Mouse (Mus musculus): ENCODE data around the gene Ppp1r15b. TPM values are rescaled to one million over a fixed set of nuclear protein-coding genes. Genes with fewer than 3 reads are reported as not detected.

Gene Ppp1r15b
- total RNA-seq (2021): 10 to 100 TPM; 41.7 to 42.4 TPM

DNA sequence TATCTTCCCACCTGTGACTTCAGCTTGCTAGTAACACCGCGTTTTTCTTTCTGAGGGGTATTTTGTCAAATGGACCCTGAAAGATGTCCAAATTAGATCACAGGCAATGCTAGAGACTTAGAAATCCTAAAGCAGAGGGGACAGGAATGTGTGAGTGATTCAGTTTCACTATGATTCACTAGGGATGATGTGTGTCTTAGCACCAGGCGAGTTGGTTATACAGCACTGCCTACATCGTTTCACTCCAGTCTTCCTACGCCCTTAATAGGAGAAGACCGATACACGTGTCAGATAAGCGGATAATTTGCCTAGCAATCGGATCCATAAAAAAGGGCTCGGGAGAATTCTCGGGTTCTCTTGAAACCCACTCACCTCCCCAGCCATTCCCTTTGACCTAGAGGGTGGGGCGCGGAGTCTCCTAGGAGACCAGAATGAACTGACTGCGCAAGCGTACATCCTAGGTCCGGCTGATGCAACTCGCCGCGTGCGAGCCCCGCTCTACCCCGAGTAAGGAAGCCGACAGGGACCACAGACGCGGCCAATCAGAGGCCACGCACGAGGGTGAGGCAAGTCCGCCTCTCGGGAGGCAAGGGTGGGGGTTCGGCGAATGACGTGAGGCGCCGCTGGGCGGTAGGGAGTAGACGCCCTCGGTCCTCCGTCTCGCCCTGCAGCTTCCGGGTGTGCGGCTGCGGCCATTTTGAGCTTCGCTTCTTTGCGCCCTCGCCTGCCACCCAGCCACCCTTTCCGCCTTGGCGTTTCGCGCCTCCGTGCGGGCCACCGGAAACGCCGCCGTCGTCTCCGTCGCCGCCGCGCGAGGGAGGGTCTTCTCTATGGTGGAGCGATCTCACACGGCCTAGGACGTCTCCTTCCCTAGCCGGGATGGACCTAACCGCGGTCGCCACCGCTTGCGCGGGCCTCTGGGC is at the start of gene Ppp1r15b:
Ppp1r15b (plus strand) TSS at position 506 of the 923 bp plus-strand sequence.
- peak; percentile 100 for DNase-seq (ENCODE audit: low spot score in 2 of 2)
- intact Hi-C loops (cut with DNase I): loop anchor here (10.0 kb wide), 1 partner anchor 484 kb away; the partner anchor contains the start of gene Snrpe

- no peak for DNase-seq (ENCODE audit: low spot score in 2 of 2)
- intact Hi-C loops (cut with DNase I): no loop called here
Observed at GRCm38 (mm10) chr1:133083003-133083546, 47.9 kb upstream of the Ppp1r15b start.

DNA sequence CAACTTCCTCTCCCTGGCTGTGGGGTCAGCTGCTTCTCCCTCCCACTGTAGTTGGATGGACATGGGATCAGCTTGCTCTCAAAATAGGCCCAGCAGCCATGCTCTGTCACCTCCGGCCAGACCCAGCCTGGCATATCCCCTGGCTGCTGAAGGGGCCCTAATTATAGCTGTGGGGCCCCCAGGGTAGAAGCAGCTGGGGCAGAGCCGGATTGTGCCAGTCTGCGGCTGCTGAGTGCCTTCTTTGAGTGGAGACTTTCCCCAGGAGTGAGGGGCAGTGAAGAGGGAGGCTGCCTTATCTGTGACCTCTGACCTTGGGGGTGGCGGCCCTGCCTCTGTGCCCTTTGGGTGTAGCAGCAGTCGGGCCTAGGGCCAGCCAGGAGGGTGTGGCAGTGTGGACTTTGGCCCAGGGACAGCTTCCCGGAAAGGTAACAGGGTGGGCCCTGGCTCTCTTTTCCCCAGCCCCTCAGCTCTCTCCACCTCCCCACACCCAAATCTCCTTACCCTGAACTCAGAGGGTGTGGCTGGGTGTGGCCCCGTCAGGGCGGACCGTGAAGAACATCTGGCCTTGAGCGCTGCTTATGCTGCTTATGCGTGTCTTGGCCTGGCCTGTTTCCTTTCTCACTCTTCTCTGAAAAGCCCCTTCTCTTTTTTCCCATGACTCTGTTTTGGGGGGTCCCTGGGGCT is 46.9 kb upstream of the Ppp1r15b start:
- intact Hi-C loops (cut with DNase I): no loop called here
- DNase-seq (ENCODE audit: low spot score in 2 of 2): no peak

DNA sequence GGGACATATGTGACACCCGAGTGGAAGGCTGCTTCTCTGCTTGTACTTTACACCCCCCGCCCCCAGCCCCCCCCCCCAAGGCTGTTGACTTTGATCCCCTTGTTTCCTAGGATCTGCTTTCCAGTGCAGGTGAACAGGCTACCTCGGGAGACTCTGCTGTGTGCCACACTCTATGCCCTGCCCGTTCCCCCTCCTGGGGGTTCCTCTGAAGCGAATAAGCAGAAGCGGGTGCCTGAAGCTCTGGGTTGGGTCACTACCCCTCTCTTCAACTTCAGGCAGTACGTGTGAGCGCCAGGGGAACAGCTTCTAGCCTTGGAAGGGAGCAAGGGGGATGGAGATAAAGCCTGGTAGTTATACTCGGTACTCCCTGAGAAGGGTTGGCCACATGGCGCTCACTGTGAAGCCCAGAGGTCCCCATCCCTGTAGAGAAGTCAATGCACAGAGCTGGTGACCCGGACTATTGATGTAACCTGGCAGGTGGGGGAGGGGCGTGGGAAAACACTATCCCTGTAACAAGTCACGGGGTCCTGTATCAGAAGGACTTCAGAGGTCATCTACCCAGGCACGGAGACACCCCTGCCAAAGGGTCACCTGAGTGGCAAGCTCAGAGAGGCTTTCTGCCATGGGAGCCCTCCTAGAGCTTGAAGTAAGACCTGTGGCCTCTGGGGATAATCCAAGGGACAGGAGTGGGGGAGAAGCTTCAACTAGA is 46.1 kb upstream of the Ppp1r15b start:
- intact Hi-C loops (cut with DNase I): loop anchor here (5.0 kb wide), 1 partner anchor 38 kb away; the partner anchor contains the start of gene Pik3c2b

DNA sequence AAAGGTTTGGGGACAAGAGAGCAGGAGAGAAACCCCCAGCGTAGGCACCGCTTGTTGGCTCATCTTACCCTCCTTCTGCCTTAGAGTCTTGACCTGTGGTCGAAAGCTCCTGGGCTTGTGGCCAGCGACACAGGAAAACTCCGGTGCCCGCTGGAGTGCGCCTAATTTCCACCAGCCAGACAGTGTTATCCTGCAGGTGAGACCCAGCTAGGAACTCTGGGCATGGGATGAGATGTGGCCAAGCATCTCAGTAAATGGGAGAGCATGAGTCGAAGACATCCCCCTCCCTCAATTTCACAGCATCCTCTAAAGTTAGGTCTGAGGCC is 45.6 kb upstream of the Ppp1r15b start:
- no peak for DNase-seq (ENCODE audit: low spot score in 2 of 2)
- intact Hi-C loops (cut with DNase I): loop anchor here (5.0 kb wide), 1 partner anchor 38 kb away; the partner anchor contains the start of gene Pik3c2b

More for the DNA sequence above, 46.1 kb upstream of the Ppp1r15b start:
- DNase-seq (ENCODE audit: low spot score in 2 of 2): no peak

DNA sequence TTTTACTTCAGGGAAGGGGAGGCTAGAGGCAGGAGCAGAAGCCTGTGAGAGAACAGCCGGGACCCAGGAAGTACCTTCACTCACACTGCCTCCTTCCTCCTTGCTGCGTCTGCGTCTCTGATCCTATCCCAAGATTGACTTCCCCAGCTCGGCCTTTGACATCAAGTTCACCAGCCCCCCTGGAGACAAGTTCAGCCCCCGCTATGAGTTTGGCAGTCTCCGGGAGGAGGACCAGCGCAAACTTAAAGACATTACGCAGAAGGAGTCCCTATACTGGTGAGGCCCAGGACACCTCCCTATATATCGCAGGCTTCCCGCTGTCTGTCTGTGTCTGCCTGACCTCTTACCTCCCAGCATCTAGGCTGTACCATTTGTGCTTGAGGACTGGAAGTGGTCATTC is 44.1 kb upstream of the Ppp1r15b start:
- DNase-seq (ENCODE audit: low spot score in 2 of 2): no peak
- intact Hi-C loops (cut with DNase I): loop anchor here (5.0 kb wide), 1 partner anchor 40 kb away; the partner anchor contains the start of gene Pik3c2b

DNA sequence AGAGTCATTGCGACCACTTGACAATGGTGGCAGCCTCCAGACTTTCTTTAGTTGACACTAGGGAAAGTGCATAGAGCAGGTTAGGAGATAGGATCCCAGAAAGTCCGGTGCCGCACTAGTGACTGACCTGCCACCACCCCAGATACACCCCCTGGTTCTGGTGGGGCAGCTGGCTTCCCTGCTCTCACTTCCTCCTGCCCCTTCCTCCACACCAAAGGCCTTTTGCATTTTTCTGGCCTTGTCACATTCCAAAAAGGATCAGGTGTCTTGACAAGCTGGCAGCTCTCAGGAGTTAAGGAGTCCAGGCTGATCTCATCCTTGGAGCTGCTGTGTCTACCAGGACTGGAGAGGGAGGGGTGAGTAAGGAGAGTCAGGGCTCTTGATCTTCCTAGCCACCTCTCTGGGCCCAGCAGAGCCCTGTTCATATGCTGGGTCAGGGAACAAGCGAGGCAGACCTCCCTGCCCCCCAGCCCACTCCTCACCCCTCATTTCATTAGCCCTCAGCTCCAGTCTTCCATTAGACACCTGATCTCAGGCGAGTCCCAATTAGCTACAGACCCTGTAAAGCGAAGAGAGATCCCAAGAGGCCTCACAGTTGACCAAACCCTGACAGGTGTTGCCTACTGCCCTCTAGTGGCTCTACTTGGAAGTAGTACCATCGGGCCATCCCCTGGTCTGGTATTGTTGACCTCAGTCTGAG is 43.6 kb upstream of the Ppp1r15b start:
- peak in 1 of 2 experiments; percentile 22 for DNase-seq (ENCODE audit: low spot score in 2 of 2)
- intact Hi-C loops (cut with DNase I): loop anchor here (5.0 kb wide), 1 partner anchor 40 kb away; the partner anchor contains the start of gene Pik3c2b

DNA sequence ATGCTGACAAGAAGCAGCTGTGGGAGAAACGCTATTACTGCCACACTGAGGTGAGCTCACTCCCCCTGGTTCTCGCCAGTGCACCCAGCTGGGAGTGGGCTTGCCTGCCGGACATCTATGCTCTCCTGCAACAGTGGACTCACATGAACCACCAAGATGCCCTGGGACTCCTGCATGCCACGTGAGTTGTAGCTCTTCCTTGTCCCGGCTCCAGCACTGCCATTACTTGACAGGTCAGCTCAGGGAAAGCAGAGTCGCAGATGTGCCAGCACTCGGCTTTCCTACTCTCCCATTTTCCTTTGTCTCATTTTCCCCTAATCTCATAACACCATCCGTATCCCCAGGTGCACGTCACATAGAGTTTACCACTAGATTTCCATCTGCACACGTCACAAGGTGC is 42.7 kb upstream of the Ppp1r15b start:
- no peak for DNase-seq (ENCODE audit: low spot score in 2 of 2)
- intact Hi-C loops (cut with DNase I): loop anchor here (5.0 kb wide), 1 partner anchor 41 kb away; the partner anchor contains the start of gene Pik3c2b

DNA sequence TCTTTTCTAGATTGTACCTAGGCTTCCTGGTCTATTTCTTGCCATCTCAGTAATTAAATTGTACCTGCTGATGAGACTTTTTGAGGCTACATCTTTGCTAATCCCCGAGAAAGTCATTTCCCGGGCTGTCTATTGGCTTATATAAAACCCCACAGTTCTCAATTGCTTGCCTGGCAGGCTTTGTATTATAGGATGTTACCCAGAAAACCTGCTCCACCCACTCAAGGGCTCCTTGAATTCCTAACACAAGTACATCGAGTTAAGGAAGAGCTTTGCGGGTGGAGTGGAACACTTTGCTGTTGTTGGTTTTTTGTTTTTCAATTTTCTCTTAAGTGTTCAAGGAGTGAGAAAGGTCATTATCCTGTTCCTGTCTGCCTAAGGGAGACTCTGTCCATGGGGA is 41.5 kb upstream of the Ppp1r15b start:
- DNase-seq (ENCODE audit: low spot score in 2 of 2): no peak
- intact Hi-C loops (cut with DNase I): loop anchor here (5.0 kb wide), 1 partner anchor 42 kb away; the partner anchor contains the start of gene Pik3c2b

GRCm38 (mm10) chr1:133090641-133091040 is 40.3 kb upstream of the Ppp1r15b start:
- intact Hi-C loops (cut with DNase I): no loop called here
- no peak for DNase-seq (ENCODE audit: low spot score in 2 of 2)

GRCm38 (mm10) chr1:133091483-133091882 is 39.5 kb upstream of the Ppp1r15b start:
- intact Hi-C loops (cut with DNase I): no loop called here

DNA sequence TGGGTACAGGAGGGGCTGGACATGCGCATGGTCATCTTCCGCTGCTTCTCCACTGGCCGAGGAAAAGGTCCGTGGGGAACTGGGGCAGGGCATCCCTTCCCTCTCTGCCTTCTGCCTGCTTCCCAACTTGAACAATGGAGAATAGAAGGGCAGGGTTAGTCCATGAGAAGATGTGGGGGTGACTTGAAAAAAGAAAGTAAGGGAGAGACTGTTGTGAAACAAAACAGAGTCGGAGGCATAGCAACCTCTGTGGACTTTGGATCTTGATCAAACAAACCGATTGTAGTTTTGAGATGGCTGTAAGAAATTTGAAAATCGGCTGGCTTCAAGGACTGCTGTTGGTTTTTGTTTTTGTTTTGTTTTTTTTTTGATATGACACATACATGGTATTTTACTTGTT is 37.2 kb upstream of the Ppp1r15b start:
- intact Hi-C loops (cut with DNase I): no loop called here
- DNase-seq (ENCODE audit: low spot score in 2 of 2): no peak

More at GRCm38 (mm10) chr1:133091483-133091882, 39.5 kb upstream of the Ppp1r15b start:
- DNase-seq (ENCODE audit: low spot score in 2 of 2): no peak

DNA sequence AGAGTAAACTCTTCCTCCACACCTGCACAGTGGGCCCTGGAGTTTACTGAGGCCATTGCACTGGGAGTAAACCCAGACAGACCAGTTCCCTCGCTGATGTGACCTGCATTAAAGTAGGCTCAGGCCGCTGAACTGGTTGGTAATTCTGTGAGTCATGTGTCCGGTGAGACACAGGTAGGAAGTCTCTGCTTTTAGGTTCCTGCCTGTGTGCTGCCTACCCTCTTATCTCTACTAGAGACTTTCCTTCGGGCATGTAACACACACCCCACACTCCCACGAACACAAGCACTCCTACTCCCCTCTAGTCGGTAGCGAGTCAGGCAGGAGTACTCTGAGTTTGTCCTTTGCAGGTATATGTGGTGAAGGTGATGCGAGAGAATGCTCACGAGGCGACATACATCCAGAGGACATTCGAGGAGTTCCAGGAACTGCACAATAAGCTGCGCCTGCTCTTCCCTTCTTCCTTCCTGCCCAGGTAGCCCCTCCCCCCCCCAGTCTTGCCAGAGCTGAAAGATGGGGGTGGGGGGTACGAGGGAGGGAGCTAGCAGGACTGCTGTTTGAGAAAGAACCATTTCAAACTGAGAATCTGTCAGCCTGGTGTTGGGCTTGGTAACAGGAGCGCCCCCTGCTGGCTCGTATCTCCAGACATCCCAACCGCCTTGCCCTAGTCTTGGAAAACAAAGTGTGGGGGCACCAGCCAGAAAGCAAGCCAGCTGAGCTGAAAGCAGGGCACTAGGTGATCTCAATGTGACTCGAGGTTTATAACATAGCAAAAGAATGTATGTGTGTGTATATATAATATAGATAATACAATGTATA is 29.8 kb upstream of the Ppp1r15b start:
- intact Hi-C loops (cut with DNase I): no loop called here
- DNase-seq (ENCODE audit: low spot score in 2 of 2): peak; percentile 69 to 71

DNA sequence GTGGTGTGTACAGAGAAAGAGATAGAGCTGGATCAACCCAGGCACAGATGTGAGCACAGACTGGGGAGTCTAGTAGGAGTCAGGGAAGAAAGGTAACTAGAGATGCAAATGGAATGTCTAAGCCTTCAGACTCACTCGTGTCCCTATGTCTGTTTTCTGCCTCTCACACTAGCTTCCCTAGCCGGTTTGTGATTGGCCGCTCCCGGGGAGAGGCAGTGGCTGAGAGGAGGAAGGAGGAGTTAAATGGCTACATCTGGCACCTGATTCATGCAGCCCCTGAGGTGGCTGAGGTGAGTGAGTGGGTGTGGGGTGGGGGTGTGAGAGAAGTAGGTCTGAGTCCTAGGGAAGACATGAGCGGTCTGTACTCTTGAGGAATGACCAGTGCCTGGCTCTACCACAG is 28.8 kb upstream of the Ppp1r15b start:
- intact Hi-C loops (cut with DNase I): loop anchor here (1.0 kb wide), 1 partner anchor 63 kb away; no protein-coding TSS in a partner anchor

DNA sequence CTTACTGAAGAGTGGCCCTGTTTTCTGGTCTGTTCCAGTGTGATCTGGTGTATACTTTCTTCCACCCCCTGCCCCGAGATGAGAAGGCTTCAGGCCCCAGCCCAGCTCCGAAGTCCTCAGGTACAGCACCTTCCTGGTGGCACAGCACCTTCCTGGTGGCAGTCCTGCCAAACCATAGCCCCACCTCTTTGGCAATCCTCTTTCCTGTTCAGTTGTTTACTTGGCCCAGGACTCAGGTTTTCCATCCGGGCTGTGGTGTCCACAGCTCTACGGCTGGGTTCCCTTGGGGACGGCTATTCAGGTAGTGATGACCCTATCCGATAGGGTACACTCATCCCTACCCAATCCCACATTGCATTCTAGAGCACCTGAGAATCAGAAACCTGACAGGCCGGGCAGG is 27.6 kb upstream of the Ppp1r15b start:
- intact Hi-C loops (cut with DNase I): no loop called here
- no peak for DNase-seq (ENCODE audit: low spot score in 2 of 2)

More for the DNA sequence above, 28.8 kb upstream of the Ppp1r15b start:
- DNase-seq (ENCODE audit: low spot score in 2 of 2): no peak

GRCm38 (mm10) chr1:133103871-133104270 is 27.1 kb upstream of the Ppp1r15b start:
- DNase-seq (ENCODE audit: low spot score in 2 of 2): no peak
- intact Hi-C loops (cut with DNase I): no loop called here

- intact Hi-C loops (cut with DNase I): no loop called here
- DNase-seq (ENCODE audit: low spot score in 2 of 2): no peak
Observed at GRCm38 (mm10) chr1:133116108-133116507, 14.8 kb upstream of the Ppp1r15b start.

DNA sequence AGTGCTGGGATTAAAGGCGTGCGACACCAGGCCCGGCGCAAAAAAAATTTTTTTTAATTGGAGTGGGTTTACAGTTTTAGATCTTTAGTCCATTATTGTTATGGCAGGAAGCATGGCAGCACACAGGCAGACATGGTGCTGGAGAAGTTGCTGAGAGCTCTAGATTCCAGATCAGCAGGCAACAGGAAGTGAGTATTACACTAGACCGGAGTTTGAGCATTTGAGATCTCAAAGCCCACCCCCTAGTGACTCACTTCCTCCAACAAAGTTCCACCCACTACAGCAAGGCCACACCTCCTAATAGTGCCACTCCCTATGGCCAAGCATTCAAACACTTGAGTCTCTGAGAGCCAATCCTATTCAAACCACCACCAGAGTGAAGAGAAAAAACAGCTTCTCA is 12.8 kb upstream of the Ppp1r15b start:
- no peak for DNase-seq (ENCODE audit: low spot score in 2 of 2)
- intact Hi-C loops (cut with DNase I): no loop called here

Measured in left cerebral cortex, postnatal 36 days (tissue).